Comparison of ENCODE assay signal across 20 mouse cellular contexts in genomic region chr9:56451570-56451969, GRCm38 (mm10). TPM values are rescaled to one million over a fixed set of nuclear protein-coding genes. Genes with fewer than 3 reads are reported as not detected.
DNase-seq lines count a peak whose midpoint lies in the region; ATAC-seq and TF ChIP-seq lines count a peak whose summit lies in the region.
"Had no signal": no experiment of that assay in that cellular context is flagged by ENCODE, and none has a peak within 500 bp of the region (broad histone marks: within the 10 kb centered on the region; RNA-seq: fewer than 3 reads in every experiment).

No protein-coding gene starts in this region.

- no peak overlapping the region for H3K4me3 ChIP-seq in forebrain, embryonic 14.5 days (ENCODE audit: low read depth, low read length)
- no peak overlapping the region for H3K4me3 ChIP-seq in forebrain, embryonic 11.5 days (ENCODE audit: low read depth, low read length)
- H3K4me3 ChIP-seq in hindbrain, postnatal 0 days (ENCODE audit: low read length): no peak overlapping the region
- no peak overlapping the region for H3K4me3 ChIP-seq in hindbrain, embryonic 11.5 days (ENCODE audit: low read depth, low read length)
- H3K4me3 ChIP-seq in midbrain, postnatal 0 days (ENCODE audit: low read depth, low read length): no peak overlapping the region
- H3K4me3 ChIP-seq in midbrain, embryonic 13.5 days (replicated peaks): no peak overlapping the region
- H3K4me3 ChIP-seq: heart, adult 2 months; heart, embryonic 15.5 days; limb, embryonic 13.5 days; midbrain, embryonic 15.5 days had no signal

- no peak overlapping the region for H3K4me2 ChIP-seq in forebrain, embryonic 14.5 days (ENCODE audit: low read length)
- no peak overlapping the region for H3K4me2 ChIP-seq in forebrain, embryonic 11.5 days (ENCODE audit: low read depth, low read length, severe bottlenecking)
- no peak overlapping the region for H3K4me2 ChIP-seq in hindbrain, postnatal 0 days (ENCODE audit: low read depth, low read length)
- no peak overlapping the region for H3K4me2 ChIP-seq in hindbrain, embryonic 11.5 days (replicated peaks; ENCODE audit: low read depth, low read length)
- no peak overlapping the region for H3K4me2 ChIP-seq in midbrain, postnatal 0 days (ENCODE audit: low read depth, low read length, poor library complexity, severe bottlenecking)
- no peak overlapping the region for H3K4me2 ChIP-seq in midbrain, embryonic 13.5 days (replicated peaks)
- H3K4me2 ChIP-seq: heart, embryonic 15.5 days; limb, embryonic 13.5 days; midbrain, embryonic 15.5 days had no signal

- H3K9me3 ChIP-seq in forebrain, embryonic 14.5 days (replicated peaks; ENCODE audit: control insufficient read depth, low read length): no peaks in the 10 kb centered on the region
- no peaks in the 10 kb centered on the region for H3K9me3 ChIP-seq in forebrain, embryonic 11.5 days (ENCODE audit: control insufficient read depth, low read length)
- H3K9me3 ChIP-seq in hindbrain, postnatal 0 days (ENCODE audit: low read length): no peaks in the 10 kb centered on the region
- H3K9me3 ChIP-seq in hindbrain, embryonic 11.5 days (ENCODE audit: control insufficient read depth, low read length): no peaks in the 10 kb centered on the region
- H3K9me3 ChIP-seq in midbrain, postnatal 0 days (ENCODE audit: low read length): no peaks in the 10 kb centered on the region
- no peaks in the 10 kb centered on the region for H3K9me3 ChIP-seq in midbrain, embryonic 13.5 days
- H3K9me3 ChIP-seq: heart, embryonic 15.5 days; limb, embryonic 13.5 days; midbrain, embryonic 15.5 days had no signal

- peak overlapping the region; percentile 44; the same call in 1 of the 2 replicates for H3K27ac ChIP-seq in forebrain, embryonic 14.5 days (ENCODE audit: low read depth, low read length)
- H3K27ac ChIP-seq in forebrain, embryonic 11.5 days (ENCODE audit: low read depth, low read length): no peak overlapping the region
- H3K27ac ChIP-seq in hindbrain, postnatal 0 days: no peak overlapping the region
- no peak overlapping the region for H3K27ac ChIP-seq in hindbrain, embryonic 11.5 days (ENCODE audit: low read depth, low read length)
- H3K27ac ChIP-seq in midbrain, postnatal 0 days (ENCODE audit: low read depth, low read length): no peak overlapping the region
- H3K27ac ChIP-seq in midbrain, embryonic 13.5 days: no peak overlapping the region
- H3K27ac ChIP-seq: heart, adult 2 months; heart, embryonic 15.5 days; kidney, postnatal 0 days; limb, embryonic 13.5 days; liver, embryonic 14.5 days; midbrain, embryonic 15.5 days had no signal

- no peaks in the 10 kb centered on the region for H3K4me1 ChIP-seq in forebrain, embryonic 14.5 days (ENCODE audit: control insufficient read depth, insufficient read depth, low read length)
- no peaks in the 10 kb centered on the region for H3K4me1 ChIP-seq in forebrain, embryonic 11.5 days (replicated peaks; ENCODE audit: control insufficient read depth, insufficient read depth, low read length)
- no peaks in the 10 kb centered on the region for H3K4me1 ChIP-seq in hindbrain, postnatal 0 days (ENCODE audit: insufficient read depth, low read length)
- no peaks in the 10 kb centered on the region for H3K4me1 ChIP-seq in hindbrain, embryonic 11.5 days (replicated peaks; ENCODE audit: control insufficient read depth, insufficient read depth, low read length)
- H3K4me1 ChIP-seq in midbrain, postnatal 0 days (ENCODE audit: insufficient read depth, low read length): no peaks in the 10 kb centered on the region
- no peaks in the 10 kb centered on the region for H3K4me1 ChIP-seq in midbrain, embryonic 13.5 days (replicated peaks)
- H3K4me1 ChIP-seq: limb, embryonic 13.5 days; midbrain, embryonic 15.5 days had no signal

- no peak for ATAC-seq in forebrain, embryonic 14.5 days
- ATAC-seq in forebrain, embryonic 11.5 days (replicated peaks; ENCODE audit: low FRiP score): no peak
- ATAC-seq in hindbrain, postnatal 0 days: no peak
- no peak for ATAC-seq in hindbrain, embryonic 11.5 days (ENCODE audit: low FRiP score)
- no peak for ATAC-seq in midbrain, postnatal 0 days (ENCODE audit: low FRiP score)
- ATAC-seq in midbrain, embryonic 13.5 days: no peak
- ATAC-seq: lung, postnatal 0 days; midbrain, embryonic 15.5 days had no signal

- H3K9ac ChIP-seq in forebrain, embryonic 14.5 days (ENCODE audit: low read length): no peak overlapping the region
- no peak overlapping the region for H3K9ac ChIP-seq in forebrain, embryonic 11.5 days (ENCODE audit: low read length)
- H3K9ac ChIP-seq in hindbrain, postnatal 0 days (replicated peaks; ENCODE audit: low read length): no peak overlapping the region
- H3K9ac ChIP-seq in hindbrain, embryonic 11.5 days (ENCODE audit: low read depth, low read length): no peak overlapping the region
- H3K9ac ChIP-seq in midbrain, postnatal 0 days (replicated peaks; ENCODE audit: low read length, poor library complexity, severe bottlenecking): no peak overlapping the region
- no peak overlapping the region for H3K9ac ChIP-seq in midbrain, embryonic 13.5 days (replicated peaks)
- H3K9ac ChIP-seq: heart, embryonic 15.5 days; limb, embryonic 13.5 days; liver, embryonic 14.5 days; midbrain, embryonic 15.5 days had no signal

- DNase-seq in forebrain, embryonic 14.5 days (ENCODE audit: low spot score): peak; percentile 68
- no peak for DNase-seq in forebrain, embryonic 11.5 days (ENCODE audit: low spot score)
- peak; percentile 26 for DNase-seq in hindbrain, postnatal 0 days (ENCODE audit: low spot score)
- no peak for DNase-seq in hindbrain, embryonic 11.5 days (ENCODE audit: low spot score)
- peak; percentile 27 for DNase-seq in midbrain, postnatal 0 days (ENCODE audit: low spot score)
- peak; percentile 32 to 33 for DNase-seq in cerebellum, postnatal 25 days
- DNase-seq: adrenal gland, postnatal 25 days; B cell, adult 2 months; gastrocnemius, postnatal 14 days; heart, adult 2 months; heart, postnatal 4 days; kidney, adult 18-20 months; thymus, adult 2 months had no signal

- WGBS in forebrain, embryonic 14.5 days: 81% methylated on average over 6 of the region's 6 CpGs
- 95% methylated on average over 6 of the region's 6 CpGs for WGBS in forebrain, embryonic 11.5 days
- WGBS in hindbrain, postnatal 0 days: 64% methylated on average over 6 of the region's 6 CpGs
- WGBS in hindbrain, embryonic 11.5 days: 92% methylated on average over 6 of the region's 6 CpGs
- 85% methylated on average over 6 of the region's 6 CpGs for WGBS in midbrain, postnatal 0 days
- 92% methylated on average over 6 of the region's 6 CpGs for WGBS in midbrain, embryonic 13.5 days

- H3K36me3 ChIP-seq in forebrain, embryonic 14.5 days (ENCODE audit: control insufficient read depth, insufficient read depth, low read length): no peaks in the 10 kb centered on the region
- no peaks in the 10 kb centered on the region for H3K36me3 ChIP-seq in forebrain, embryonic 11.5 days (ENCODE audit: control insufficient read depth, insufficient read depth, low read length)
- no peaks in the 10 kb centered on the region for H3K36me3 ChIP-seq in hindbrain, postnatal 0 days (ENCODE audit: insufficient read depth, low read length)
- no peaks in the 10 kb centered on the region for H3K36me3 ChIP-seq in hindbrain, embryonic 11.5 days (ENCODE audit: control insufficient read depth, insufficient read depth, low read length)
- H3K36me3 ChIP-seq in midbrain, postnatal 0 days (ENCODE audit: insufficient read depth, low read length): no peaks in the 10 kb centered on the region
- peaks cover 4% of the 10 kb centered on the region; the same call in 1 of the 2 replicates for H3K36me3 ChIP-seq in midbrain, embryonic 13.5 days
- H3K36me3 ChIP-seq: heart, embryonic 15.5 days; midbrain, embryonic 15.5 days had no signal

- H3K27me3 ChIP-seq in forebrain, embryonic 14.5 days (replicated peaks; ENCODE audit: control insufficient read depth, insufficient read depth, low read length): no peaks in the 10 kb centered on the region
- H3K27me3 ChIP-seq in forebrain, embryonic 11.5 days (ENCODE audit: control insufficient read depth, insufficient read depth, low read length): no peaks in the 10 kb centered on the region
- no peaks in the 10 kb centered on the region for H3K27me3 ChIP-seq in hindbrain, postnatal 0 days (ENCODE audit: insufficient read depth, low read length)
- H3K27me3 ChIP-seq in hindbrain, embryonic 11.5 days (ENCODE audit: control insufficient read depth, insufficient read depth, low read length): no peaks in the 10 kb centered on the region
- H3K27me3 ChIP-seq in midbrain, postnatal 0 days (ENCODE audit: insufficient read depth, low read length): no peaks in the 10 kb centered on the region
- H3K27me3 ChIP-seq in midbrain, embryonic 13.5 days: no peaks in the 10 kb centered on the region
- H3K27me3 ChIP-seq: heart, embryonic 15.5 days; limb, embryonic 13.5 days; midbrain, embryonic 15.5 days had no signal

- TF ChIP-seq CTCF in hindbrain, postnatal 0 days (IDR thresholded peaks at IDR 0.05; ENCODE audit: low read depth): no peak
- TF ChIP-seq CTCF in midbrain, postnatal 0 days (IDR thresholded peaks at IDR 0.05): no peak

RNA-seq across cellular contexts. Expression of gene Hmg20a, which starts 33.2 kb away (rescaled TPM):
- 65.7 and 77.8 TPM in 2 replicates for polyA plus RNA-seq in forebrain, embryonic 14.5 days (2014; fragmentation: Nextera tagmentation; extraction: Ambion mirVana)
- 73.0 and 74.7 TPM in 2 replicates for polyA plus RNA-seq in forebrain, embryonic 11.5 days (2014; fragmentation: Nextera tagmentation; extraction: Ambion mirVana)
- 48.2 and 50.9 TPM in 2 replicates for total RNA-seq in hindbrain, postnatal 0 days (2014; rRNA removed)
- polyA plus RNA-seq in hindbrain, postnatal 0 days (2015; fragmentation: Nextera tagmentation; extraction: Ambion mirVana): 57.1 and 58.5 TPM in 2 replicates
- 72.9 and 76.2 TPM in 2 replicates for polyA plus RNA-seq in hindbrain, embryonic 11.5 days (2014; fragmentation: Nextera tagmentation; extraction: Ambion mirVana)
- total RNA-seq in midbrain, postnatal 0 days (2014; rRNA removed): 62.0 and 67.9 TPM in 2 replicates
- polyA plus RNA-seq in midbrain, postnatal 0 days (2015; fragmentation: Nextera tagmentation; extraction: Ambion mirVana): 73.6 and 76.3 TPM in 2 replicates
- 88.1 and 92.2 TPM in 2 replicates for polyA plus RNA-seq in midbrain, embryonic 13.5 days (2015; fragmentation: Nextera tagmentation; extraction: Ambion mirVana)

RNA-seq across cellular contexts. Expression of gene Peak1, which starts 33.7 kb away (rescaled TPM):
- 2.5 and 4.1 TPM in 2 replicates for polyA plus RNA-seq in forebrain, embryonic 14.5 days (2014; fragmentation: Nextera tagmentation; extraction: Ambion mirVana)
- 5.8 and 6.2 TPM in 2 replicates for polyA plus RNA-seq in forebrain, embryonic 11.5 days (2014; fragmentation: Nextera tagmentation; extraction: Ambion mirVana)
- total RNA-seq in hindbrain, postnatal 0 days (2014; rRNA removed): 9.1 and 9.6 TPM in 2 replicates
- 5.3 and 5.4 TPM in 2 replicates for polyA plus RNA-seq in hindbrain, postnatal 0 days (2015; fragmentation: Nextera tagmentation; extraction: Ambion mirVana)
- 7.9 and 8.8 TPM in 2 replicates for polyA plus RNA-seq in hindbrain, embryonic 11.5 days (2014; fragmentation: Nextera tagmentation; extraction: Ambion mirVana)
- total RNA-seq in midbrain, postnatal 0 days (2014; rRNA removed): 5.9 and 7.7 TPM in 2 replicates
- 2.7 and 2.8 TPM in 2 replicates for polyA plus RNA-seq in midbrain, postnatal 0 days (2015; fragmentation: Nextera tagmentation; extraction: Ambion mirVana)
- polyA plus RNA-seq in midbrain, embryonic 13.5 days (2015; fragmentation: Nextera tagmentation; extraction: Ambion mirVana): 2.5 and 3.4 TPM in 2 replicates

Comparison
In these comparisons a context has a peak if more than half of its experiments do, and no peak if none do; other contexts are left out.
1. DNase-seq: peak in forebrain, embryonic 14.5 days (single experiment), hindbrain, postnatal 0 days (single experiment), midbrain, postnatal 0 days (single experiment) and cerebellum, postnatal 25 days (2 of 2); none in forebrain, embryonic 11.5 days (single experiment) and hindbrain, embryonic 11.5 days (single experiment).